Comparison of ENCODE assay signal across 9 mouse cellular contexts in genomic region chr9:121830956-121831293, GRCm38 (mm10). TPM values are rescaled to one million over a fixed set of nuclear protein-coding genes. Genes with fewer than 3 reads are reported as not detected.
DNase-seq lines count a peak whose midpoint lies in the region; ATAC-seq and TF ChIP-seq lines count a peak whose summit lies in the region.
"Had no signal": no experiment of that assay in that cellular context is flagged by ENCODE, and none has a peak within 500 bp of the region (broad histone marks: within the 10 kb centered on the region; RNA-seq: fewer than 3 reads in every experiment).

No protein-coding gene starts in this region.

- H3K27ac ChIP-seq in embryonic facial prominence, embryonic 14.5 days (replicated peaks; ENCODE audit: low read depth, low read length): no peak overlapping the region
- no peak overlapping the region for H3K27ac ChIP-seq in hindbrain, embryonic 12.5 days
- H3K27ac ChIP-seq: lung, embryonic 15.5 days had no signal

- H3K4me3 ChIP-seq in G1E (ENCODE audit: low read depth, low read length): no peak overlapping the region
- no peak overlapping the region for H3K4me3 ChIP-seq in embryonic facial prominence, embryonic 14.5 days (ENCODE audit: low read depth, low read length)
- no peak overlapping the region for H3K4me3 ChIP-seq in hindbrain, embryonic 12.5 days
- H3K4me3 ChIP-seq: lung, embryonic 15.5 days had no signal

- no peaks in the 10 kb centered on the region for H3K4me1 ChIP-seq in G1E (ENCODE audit: insufficient read depth, low read depth, low read length)
- no peaks in the 10 kb centered on the region for H3K4me1 ChIP-seq in embryonic facial prominence, embryonic 14.5 days (ENCODE audit: control insufficient read depth, insufficient read depth, low read length)
- no peaks in the 10 kb centered on the region for H3K4me1 ChIP-seq in hindbrain, embryonic 12.5 days
- H3K4me1 ChIP-seq: lung, embryonic 15.5 days had no signal

- peaks cover 29% of the 10 kb centered on the region; the same call in 1 of the 2 replicates for H3K27me3 ChIP-seq in G1E (ENCODE audit: insufficient read depth, low read length)
- H3K27me3 ChIP-seq in embryonic facial prominence, embryonic 14.5 days (replicated peaks; ENCODE audit: control insufficient read depth, insufficient read depth, low read length): no peaks in the 10 kb centered on the region
- no peaks in the 10 kb centered on the region for H3K27me3 ChIP-seq in hindbrain, embryonic 12.5 days
- H3K27me3 ChIP-seq: lung, embryonic 15.5 days had no signal

- H3K4me2 ChIP-seq in embryonic facial prominence, embryonic 14.5 days (ENCODE audit: low read depth, low read length): no peak overlapping the region
- H3K4me2 ChIP-seq in hindbrain, embryonic 12.5 days (replicated peaks): no peak overlapping the region
- H3K4me2 ChIP-seq: lung, embryonic 15.5 days had no signal

- H3K36me3 ChIP-seq in G1E (replicated peaks): no peaks in the 10 kb centered on the region
- H3K36me3 ChIP-seq in embryonic facial prominence, embryonic 14.5 days (ENCODE audit: control insufficient read depth, insufficient read depth, low read length): no peaks in the 10 kb centered on the region
- no peaks in the 10 kb centered on the region for H3K36me3 ChIP-seq in hindbrain, embryonic 12.5 days
- H3K36me3 ChIP-seq: lung, embryonic 15.5 days had no signal

- H3K9me3 ChIP-seq in G1E (replicated peaks): peaks cover 6% of the 10 kb centered on the region
- H3K9me3 ChIP-seq in embryonic facial prominence, embryonic 14.5 days (ENCODE audit: control insufficient read depth, low read length): no peaks in the 10 kb centered on the region
- peaks cover 7% of the 10 kb centered on the region; the same call in 1 of the 2 replicates for H3K9me3 ChIP-seq in hindbrain, embryonic 12.5 days (replicated peaks)
- H3K9me3 ChIP-seq: lung, embryonic 15.5 days had no signal

- peak; percentile 45 for DNase-seq in G1E (ENCODE audit: low spot score)
- peak; percentile 74 for DNase-seq in adrenal gland, postnatal 25 days
- DNase-seq in embryonic facial prominence, embryonic 14.5 days (ENCODE audit: low spot score): peak; percentile 80
- DNase-seq in layer of hippocampus, postnatal 14 days (ENCODE audit: low spot score in 2 of 2): peak; percentile 81 to 86
- DNase-seq in right cerebral cortex, postnatal 10 days (ENCODE audit: low spot score in 2 of 2): peak; percentile 84 to 89
- peak; percentile 55 for DNase-seq in yolk sac, embryonic 10.5 days (ENCODE audit: low spot score)

- WGBS in embryonic facial prominence, embryonic 14.5 days: 29% methylated on average over 6 of the region's 6 CpGs
- WGBS in hindbrain, embryonic 12.5 days: 26% methylated on average over 6 of the region's 6 CpGs

- no peak overlapping the region for H3K9ac ChIP-seq in embryonic facial prominence, embryonic 14.5 days (ENCODE audit: low read depth, low read length)
- no peak overlapping the region for H3K9ac ChIP-seq in hindbrain, embryonic 12.5 days
- H3K9ac ChIP-seq: lung, embryonic 15.5 days had no signal

- ATAC-seq in G1E (ENCODE audit: extremely low read depth, insufficient number of reproducible peaks, low FRiP score, poor library complexity, severe bottlenecking): no peak
- peak; percentile 62 for ATAC-seq in embryonic facial prominence, embryonic 14.5 days (ENCODE audit: low read depth)
- ATAC-seq in hindbrain, embryonic 12.5 days (ENCODE audit: low FRiP score): peak; percentile 62; the same call in 1 of the 2 replicates
- ATAC-seq in megakaryocyte, adult 5-6 weeks (ENCODE audit: poor library complexity, severe bottlenecking): peak; percentile 77

- peak; percentile 29; the same call in 1 of the 2 replicates for TF ChIP-seq CTCF in G1E (IDR thresholded peaks at IDR 0.05; ENCODE audit: low read depth, low read length)

RNA-seq across cellular contexts. Expression of gene Ccdc13, which starts 8.3 kb away (rescaled TPM):
- total RNA-seq in G1E (2014; fragmentation: Nextera tagmentation) (not detected in 2 replicates), G1E (2017) (0.33 TPM in 1 of 2 replicates, not detected in the other)
- 0.09 TPM in 1 of 2 replicates, not detected in the other for polyA plus RNA-seq in G1E (2012)
- 1.3 and 1.5 TPM in 2 replicates for total RNA-seq in adrenal gland, postnatal 25 days (2021)
- 1.7 and 2.0 TPM in 2 replicates for polyA plus RNA-seq in embryonic facial prominence, embryonic 14.5 days (2014; fragmentation: Nextera tagmentation; extraction: Ambion mirVana)
- 2.9 and 4.4 TPM in 2 replicates for polyA plus RNA-seq in hindbrain, embryonic 12.5 days (2016; fragmentation: Nextera tagmentation; extraction: Ambion mirVana)
- 1 to 10 TPM; 8.3 to 9.4 TPM for total RNA-seq in layer of hippocampus, postnatal 14 days (2021)
- not detected in 2 replicates for total RNA-seq in megakaryocyte, adult 5-6 weeks (2015)
- not detected in 2 replicates for total RNA-seq in megakaryocyte, adult 5-6 weeks (2017)

RNA-seq across cellular contexts. Expression of gene Higd1a, which starts 27.2 kb away (rescaled TPM):
- total RNA-seq in G1E (2014; fragmentation: Nextera tagmentation): 45.8 and 54.5 TPM in 2 replicates
- 114 and 136 TPM in 2 replicates for total RNA-seq in G1E (2017)
- polyA plus RNA-seq in G1E (2012): 71.6 and 73.3 TPM in 2 replicates
- 77.9 and 79.7 TPM in 2 replicates for total RNA-seq in adrenal gland, postnatal 25 days (2021)
- polyA plus RNA-seq in embryonic facial prominence, embryonic 14.5 days (2014; fragmentation: Nextera tagmentation; extraction: Ambion mirVana): 185 and 192 TPM in 2 replicates
- 139 and 144 TPM in 2 replicates for polyA plus RNA-seq in hindbrain, embryonic 12.5 days (2016; fragmentation: Nextera tagmentation; extraction: Ambion mirVana)
- total RNA-seq in layer of hippocampus, postnatal 14 days (2021): 100 to 1,000 TPM in 1 of 2 experiments, 10 to 100 TPM in 1; 96.5 to 101 TPM
- total RNA-seq in megakaryocyte, adult 5-6 weeks (2015): 64.0 and 80.3 TPM in 2 replicates
- 9.5 and 13.5 TPM in 2 replicates for total RNA-seq in megakaryocyte, adult 5-6 weeks (2017)

RNA-seq across cellular contexts. Expression of gene Hhatl, which starts 38.6 kb away (rescaled TPM):
- not detected in 2 replicates for total RNA-seq in G1E (2014; fragmentation: Nextera tagmentation)
- not detected in 2 replicates for total RNA-seq in G1E (2017)
- not detected in 2 replicates for polyA plus RNA-seq in G1E (2012)
- total RNA-seq in adrenal gland, postnatal 25 days (2021): not detected in 2 replicates
- polyA plus RNA-seq in embryonic facial prominence, embryonic 14.5 days (2014; fragmentation: Nextera tagmentation; extraction: Ambion mirVana): 3.7 and 5.1 TPM in 2 replicates
- polyA plus RNA-seq in hindbrain, embryonic 12.5 days (2016; fragmentation: Nextera tagmentation; extraction: Ambion mirVana): 0.13 and 0.15 TPM in 2 replicates
- total RNA-seq in layer of hippocampus, postnatal 14 days (2021): 1 to 10 TPM; 7.5 to 8.3 TPM
- not detected in 2 replicates for total RNA-seq in megakaryocyte, adult 5-6 weeks (2015)
- not detected in 2 replicates for total RNA-seq in megakaryocyte, adult 5-6 weeks (2017)

RNA-seq across cellular contexts. Expression of gene Klhl40, which starts 53.5 kb away (rescaled TPM):
- total RNA-seq in G1E (2014; fragmentation: Nextera tagmentation): not detected in 2 replicates
- not detected in 2 replicates for total RNA-seq in G1E (2017)
- polyA plus RNA-seq in G1E (2012): not detected in 2 replicates
- total RNA-seq in adrenal gland, postnatal 25 days (2021): 0.18 TPM in 1 of 2 replicates, not detected in the other
- 35.7 and 41.1 TPM in 2 replicates for polyA plus RNA-seq in embryonic facial prominence, embryonic 14.5 days (2014; fragmentation: Nextera tagmentation; extraction: Ambion mirVana)
- polyA plus RNA-seq in hindbrain, embryonic 12.5 days (2016; fragmentation: Nextera tagmentation; extraction: Ambion mirVana): 0.48 and 2.7 TPM in 2 replicates
- total RNA-seq in layer of hippocampus, postnatal 14 days (2021): 1 to 10 TPM; 3.2 to 4.3 TPM
- not detected in 2 replicates for total RNA-seq in megakaryocyte, adult 5-6 weeks (2015)
- total RNA-seq in megakaryocyte, adult 5-6 weeks (2017): not detected in 2 replicates
